Mouse (Mus musculus): Measurements from ENCODE around the gene Erp27.

Gene Erp27

DNA sequence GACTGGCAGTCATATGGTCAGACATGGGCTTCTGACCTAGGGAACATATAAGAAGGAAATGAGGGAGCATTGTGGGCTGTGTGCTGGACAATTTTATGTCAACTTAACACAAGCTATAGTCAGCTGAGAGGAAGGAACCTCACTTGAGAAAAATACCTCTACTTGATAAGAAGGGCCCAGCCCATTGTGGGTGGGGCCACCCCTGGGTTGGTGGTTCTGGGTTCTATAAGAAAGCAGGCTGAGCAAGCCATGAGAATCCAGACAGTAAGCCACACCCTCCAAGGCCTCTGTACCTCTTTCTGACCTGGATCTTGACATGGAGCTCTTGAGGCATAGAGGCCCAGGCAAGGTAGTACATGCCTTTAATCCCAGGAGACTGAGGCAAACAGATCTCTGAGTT is 21.4 kb upstream of the Erp27 start:
- Histone ChIP-seq H3K4me3 (replicated peaks; ENCODE audit: low read length) (no peak overlapping the region), H3K36me3 (ENCODE audit: insufficient read depth, low read length) (no peaks in the 10 kb centered on the region), H3K27me3 (ENCODE audit: insufficient read depth, low read length) (0 out of 2 replicates have a peak, but pooled peaks cover 7% of the 10 kb centered on the region), H3K9me3 (ENCODE audit: low read length) (no peaks in the 10 kb centered on the region), H3K4me1 (replicated peaks; ENCODE audit: low read depth, low read length) (peaks cover 36% of the 10 kb centered on the region)
- TF ChIP-seq NANOG (IDR thresholded peaks at IDR 0.05; ENCODE audit: borderline replicate concordance, low read length) (no peak), CTCF (conservative IDR thresholded peaks at IDR 0.05; ENCODE audit: low read length) (no peak), POU5F1 (IDR thresholded peaks at IDR 0.05; ENCODE audit: borderline replicate concordance, low read length) (no peak)

DNA sequence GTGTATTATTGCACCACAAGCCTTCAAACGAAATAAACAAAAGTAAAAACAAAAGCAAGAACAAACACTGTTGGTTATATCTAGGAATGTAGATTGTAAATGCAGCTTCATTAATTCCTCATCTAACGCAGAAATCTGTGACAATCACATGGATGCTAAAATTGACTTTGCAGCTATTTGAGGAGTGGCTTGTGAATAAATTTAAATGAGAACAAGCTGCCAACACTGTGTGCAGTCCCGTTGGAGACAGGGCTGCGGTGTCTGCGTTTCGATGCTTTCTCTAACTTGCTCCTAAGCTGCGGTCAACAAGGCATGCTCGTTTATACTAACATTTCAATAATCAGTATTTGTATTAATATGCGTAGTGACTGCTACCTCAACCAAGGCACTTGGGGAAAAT is 20.3 kb upstream of the Erp27 start:
- H3K9me3 ChIP-seq (ENCODE audit: low read length), result no peaks in the 10 kb centered on the region
- H3K36me3 ChIP-seq (ENCODE audit: insufficient read depth, low read length), result no peaks in the 10 kb centered on the region
- H3K27me3 ChIP-seq (ENCODE audit: insufficient read depth, low read length), result 0 out of 2 replicates have a peak, but pooled peaks cover 7% of the 10 kb centered on the region
- no peak overlapping the region for H3K4me3 ChIP-seq (replicated peaks; ENCODE audit: low read length)
- peaks cover 27% of the 10 kb centered on the region for H3K4me1 ChIP-seq (replicated peaks; ENCODE audit: low read depth, low read length)
- no peak for TF ChIP-seq NANOG (IDR thresholded peaks at IDR 0.05; ENCODE audit: borderline replicate concordance, low read length)
- TF ChIP-seq POU5F1 (IDR thresholded peaks at IDR 0.05; ENCODE audit: borderline replicate concordance, low read length), result no peak
- TF ChIP-seq CTCF (conservative IDR thresholded peaks at IDR 0.05; ENCODE audit: low read length), result no peak

DNA sequence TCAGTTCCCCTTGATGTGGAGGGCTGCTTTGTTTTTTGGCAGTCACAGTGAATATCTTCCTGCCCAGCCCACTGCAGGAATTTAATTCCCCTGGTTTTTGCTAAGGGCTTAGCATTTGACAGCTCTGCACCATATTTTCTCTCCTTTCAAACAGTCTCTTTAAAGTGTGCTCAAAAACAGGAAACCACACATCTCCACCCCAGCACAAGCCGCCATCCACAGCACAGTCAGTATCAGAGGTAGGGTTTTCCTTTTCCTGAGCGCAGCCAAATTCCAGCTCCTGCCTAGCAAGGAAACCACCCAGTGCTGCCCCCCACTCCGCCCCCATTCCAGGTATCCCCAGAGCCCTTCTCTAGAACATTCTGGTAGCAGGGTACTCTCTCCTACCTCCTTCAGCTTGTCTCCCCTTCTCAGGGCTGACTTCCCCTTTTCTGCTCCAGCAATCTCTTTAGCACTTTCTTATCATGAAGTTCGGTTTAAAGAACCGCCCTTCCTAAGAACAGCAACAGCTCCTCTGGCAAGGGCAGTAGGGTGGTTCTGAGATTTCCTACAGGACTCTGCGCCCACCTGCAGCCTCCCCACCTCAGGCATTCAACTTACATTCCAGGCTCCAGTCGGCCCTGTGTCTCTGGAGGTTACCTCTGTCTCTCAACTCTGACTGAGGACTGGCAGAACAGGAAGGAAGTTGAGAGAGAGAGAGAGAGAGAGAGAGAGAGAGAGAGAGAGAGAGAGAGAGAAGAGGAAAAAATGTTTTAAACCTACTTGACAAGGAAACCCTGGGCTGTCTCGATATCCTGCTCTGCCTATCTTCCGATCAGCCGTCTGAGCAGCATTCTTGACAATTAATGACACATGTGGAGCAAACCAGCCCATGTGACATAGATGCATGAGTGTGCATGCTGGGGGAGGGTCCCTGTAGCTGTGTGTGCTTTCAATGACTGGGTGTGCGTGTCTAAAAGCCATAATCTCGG is 19.4 kb upstream of the Erp27 start, which contains the start of gene Arhgdib:
Gene Arhgdib (minus strand): TSS at position 849 of the 971 bp plus-strand sequence.
- Histone ChIP-seq H3K9me3 (ENCODE audit: low read length) (no peaks in the 10 kb centered on the region), H3K4me3 (replicated peaks; ENCODE audit: low read length) (0 out of 2 replicates have a peak within 1 kb of the TSS, but pooled peaks have one; percentile 13), H3K4me1 (replicated peaks; ENCODE audit: low read depth, low read length) (peaks cover 27% of the 10 kb centered on the region), H3K36me3 (ENCODE audit: insufficient read depth, low read length) (no peaks in the 10 kb centered on the region), H3K27me3 (ENCODE audit: insufficient read depth, low read length) (0 out of 2 replicates have a peak, but pooled peaks cover 7% of the 10 kb centered on the region)
- TF ChIP-seq NANOG (IDR thresholded peaks at IDR 0.05; ENCODE audit: borderline replicate concordance, low read length) (no peak), POU5F1 (IDR thresholded peaks at IDR 0.05; ENCODE audit: borderline replicate concordance, low read length) (no peak), CTCF (conservative IDR thresholded peaks at IDR 0.05; ENCODE audit: low read length) (no peak)

DNA sequence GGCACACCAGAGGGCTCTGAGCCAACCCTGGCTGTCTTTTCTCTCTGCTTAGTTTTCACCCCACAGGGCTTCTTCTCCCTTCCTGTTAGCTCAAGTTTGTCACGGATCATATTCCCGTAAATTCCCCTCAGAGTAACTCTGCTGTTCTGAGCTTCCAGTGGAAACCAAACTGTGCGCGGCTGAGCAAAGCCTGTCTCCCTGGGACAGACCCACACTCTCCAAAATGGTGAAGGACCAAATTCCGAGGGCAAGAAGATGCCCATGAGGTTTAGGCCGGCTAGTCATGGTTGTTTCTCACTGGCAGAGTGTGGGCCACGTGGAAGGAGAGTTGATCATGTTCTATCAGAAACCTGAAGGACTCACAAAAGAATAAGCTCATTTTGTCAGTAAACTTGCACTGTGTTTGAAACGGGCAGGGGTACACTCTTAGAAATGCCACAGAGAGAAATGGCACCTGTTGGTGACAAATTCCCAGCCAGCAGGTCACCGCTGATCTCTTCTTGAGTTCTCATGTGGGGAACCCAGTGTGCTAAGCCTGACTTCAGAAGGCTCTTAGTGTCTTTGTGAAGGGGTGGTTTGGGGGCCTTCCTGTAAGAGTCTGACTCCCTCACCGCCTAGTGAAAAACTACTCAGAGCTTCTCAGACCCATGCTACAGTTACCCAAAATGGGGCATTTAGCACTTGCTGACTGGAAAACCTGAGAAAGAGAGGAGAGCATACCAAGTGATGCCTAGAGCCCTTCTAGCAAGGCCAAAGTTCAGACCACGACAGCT is 18.4 kb upstream of the Erp27 start:
- no peaks in the 10 kb centered on the region for H3K36me3 ChIP-seq (ENCODE audit: insufficient read depth, low read length)
- H3K27me3 ChIP-seq (ENCODE audit: insufficient read depth, low read length), result 0 out of 2 replicates have a peak, but pooled peaks cover 7% of the 10 kb centered on the region
- peaks cover 27% of the 10 kb centered on the region for H3K4me1 ChIP-seq (replicated peaks; ENCODE audit: low read depth, low read length)
- H3K4me3 ChIP-seq (replicated peaks; ENCODE audit: low read length), result no peak overlapping the region
- no peaks in the 10 kb centered on the region for H3K9me3 ChIP-seq (ENCODE audit: low read length)
- TF ChIP-seq POU5F1 (IDR thresholded peaks at IDR 0.05; ENCODE audit: borderline replicate concordance, low read length) (no peak), NANOG (IDR thresholded peaks at IDR 0.05; ENCODE audit: borderline replicate concordance, low read length) (no peak), CTCF (conservative IDR thresholded peaks at IDR 0.05; ENCODE audit: low read length) (no peak)

GRCm38 (mm10) chr6:136939326-136940187 is 17.6 kb upstream of the Erp27 start:
- no peak for TF ChIP-seq NANOG (IDR thresholded peaks at IDR 0.05; ENCODE audit: borderline replicate concordance, low read length)
- no peak for TF ChIP-seq POU5F1 (IDR thresholded peaks at IDR 0.05; ENCODE audit: borderline replicate concordance, low read length)
- Histone ChIP-seq H3K9me3 (ENCODE audit: low read length) (no peaks in the 10 kb centered on the region), H3K4me1 (replicated peaks; ENCODE audit: low read depth, low read length) (peaks cover 27% of the 10 kb centered on the region), H3K27me3 (ENCODE audit: insufficient read depth, low read length) (0 out of 2 replicates have a peak, but pooled peaks cover 7% of the 10 kb centered on the region), H3K4me3 (replicated peaks; ENCODE audit: low read length) (no peak overlapping the region), H3K36me3 (ENCODE audit: insufficient read depth, low read length) (no peaks in the 10 kb centered on the region)

GRCm38 (mm10) chr6:136938331-136939126 is 16.5 kb upstream of the Erp27 start:
- H3K4me1 ChIP-seq (replicated peaks; ENCODE audit: low read depth, low read length), result peaks cover 27% of the 10 kb centered on the region
- TF ChIP-seq NANOG (IDR thresholded peaks at IDR 0.05; ENCODE audit: borderline replicate concordance, low read length) (no peak), CTCF (conservative IDR thresholded peaks at IDR 0.05; ENCODE audit: low read length) (no peak), POU5F1 (IDR thresholded peaks at IDR 0.05; ENCODE audit: borderline replicate concordance, low read length) (no peak)
- H3K36me3 ChIP-seq (ENCODE audit: insufficient read depth, low read length), result no peaks in the 10 kb centered on the region
- H3K27me3 ChIP-seq (ENCODE audit: insufficient read depth, low read length), result 0 out of 2 replicates have a peak, but pooled peaks cover 7% of the 10 kb centered on the region
- no peaks in the 10 kb centered on the region for H3K9me3 ChIP-seq (ENCODE audit: low read length)
- H3K4me3 ChIP-seq (replicated peaks; ENCODE audit: low read length), result no peak overlapping the region

DNA sequence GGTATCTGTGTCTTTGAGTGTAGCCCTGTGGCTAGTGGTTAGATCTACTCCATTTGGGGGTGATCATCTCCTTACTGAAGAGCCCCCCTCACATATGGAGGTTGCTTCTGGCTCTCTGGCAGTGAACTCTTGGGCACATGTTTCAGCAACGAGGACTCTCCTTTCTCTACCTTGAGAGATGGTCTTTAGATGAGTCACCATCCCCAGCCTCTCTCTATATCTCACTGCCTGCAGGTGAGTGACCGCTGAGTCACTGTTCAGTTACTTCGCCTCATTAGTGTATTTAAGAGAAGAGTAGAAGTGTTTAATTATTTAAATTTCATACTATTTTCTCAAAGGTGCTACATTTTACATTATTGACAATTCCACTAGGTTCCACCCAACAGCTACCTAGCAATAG is 15.1 kb upstream of the Erp27 start:
- peaks cover 22% of the 10 kb centered on the region for H3K4me1 ChIP-seq (replicated peaks; ENCODE audit: low read depth, low read length)
- no peaks in the 10 kb centered on the region for H3K9me3 ChIP-seq (ENCODE audit: low read length)
- no peak for TF ChIP-seq NANOG (IDR thresholded peaks at IDR 0.05; ENCODE audit: borderline replicate concordance, low read length)
- TF ChIP-seq POU5F1 (IDR thresholded peaks at IDR 0.05; ENCODE audit: borderline replicate concordance, low read length), result no peak
- no peak for TF ChIP-seq CTCF (conservative IDR thresholded peaks at IDR 0.05; ENCODE audit: low read length)
- H3K27me3 ChIP-seq (ENCODE audit: insufficient read depth, low read length), result 0 out of 2 replicates have a peak, but pooled peaks cover 7% of the 10 kb centered on the region
- H3K4me3 ChIP-seq (replicated peaks; ENCODE audit: low read length), result no peak overlapping the region
- no peaks in the 10 kb centered on the region for H3K36me3 ChIP-seq (ENCODE audit: insufficient read depth, low read length)
